Mouse (Mus musculus) small intestine, adult 2 months (tissue): ENCODE measurements around the gene Kng1.

ENCODE experiments used
- CTCF ChIP-seq: fragments of 200-500 bp; IDR thresholded peaks from 2 replicates; pipeline ENCODE4 v1.5.1; 2012; ENCODE audit warnings: low read depth, mild to moderate bottlenecking, control low read depth, inconsistent platforms, low read length, moderate library complexity, mixed read lengths; ENCODE audit not compliant: insufficient replicate concordance, insufficient read length; ENCODE audit errors: extremely low read depth
- POLR2A ChIP-seq: fragments of 200-500 bp; IDR thresholded peaks from 2 replicates; pipeline ENCODE4 v1.6.1; 2012; ENCODE audit warnings: low read depth, mild to moderate bottlenecking, control low read depth, inconsistent platforms, low read length, moderate library complexity

DNA sequence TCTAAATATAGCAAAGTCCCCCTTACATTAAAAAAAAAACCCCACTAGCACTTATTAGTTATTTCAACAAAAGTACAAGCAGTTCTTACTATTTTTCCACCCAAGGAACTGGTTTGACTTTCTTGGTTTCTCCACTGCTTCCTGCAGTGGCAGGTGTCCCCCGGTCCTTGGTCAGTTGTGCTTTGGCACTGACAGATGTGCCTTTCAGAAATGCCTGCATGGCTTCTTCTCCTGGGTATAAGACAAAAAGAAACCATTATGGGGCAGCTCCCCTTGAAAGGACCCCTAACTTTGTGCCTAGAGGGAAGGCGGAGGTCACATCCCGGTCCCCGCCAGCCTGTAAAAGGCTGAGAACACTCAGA lies 69.6 kb downstream of the Kng1 start:
- no peak for TF ChIP-seq POLR2A
- no peak for TF ChIP-seq CTCF
